Mouse (Mus musculus) neural tube, embryonic 15.5 days (tissue): ENCODE results near the gene Rad9b. TPM values are rescaled to one million over a fixed set of nuclear protein-coding genes. Genes with fewer than 3 reads are reported as not detected.

ENCODE experiments used
- ATAC-seq: fragments of 200-750 bp; cut with Nextera tagmentation; 2 replicates; pipeline ENCODE4 v1.8.0; 2017; ENCODE audit warnings: mild to moderate bottlenecking, moderate TSS enrichment, moderate library complexity; ENCODE audit not compliant: low FRiP score
- H3K27ac ChIP-seq: fragments of 300-500 bp; sonication (generic); replicated peaks from 2 replicates; pipeline ENCODE4 v1.5.1; 2015; ENCODE audit warnings: mild to moderate bottlenecking, inconsistent platforms
- H3K27me3 ChIP-seq: fragments of 300-500 bp; sonication (generic); replicated peaks from 2 replicates; pipeline ENCODE4 v1.6.1; 2015; ENCODE audit warnings: inconsistent platforms
- H3K36me3 ChIP-seq: fragments of 300-500 bp; sonication (generic); 2 replicates; pipeline ENCODE4 v1.6.1; 2015; ENCODE audit warnings: inconsistent platforms
- H3K4me1 ChIP-seq: fragments of 300-500 bp; sonication (generic); 2 replicates; pipeline ENCODE4 v1.6.1; 2015; ENCODE audit warnings: inconsistent platforms
- H3K4me2 ChIP-seq: fragments of 300-500 bp; sonication (generic); 2 replicates; pipeline ENCODE4 v1.6.1; 2015; ENCODE audit warnings: inconsistent platforms, mild to moderate bottlenecking, moderate library complexity
- H3K4me3 ChIP-seq: fragments of 300-500 bp; sonication (generic); replicated peaks from 2 replicates; pipeline ENCODE4 v1.5.1; 2015; ENCODE audit warnings: mild to moderate bottlenecking, inconsistent platforms
- H3K9ac ChIP-seq: fragments of 300-500 bp; sonication (generic); replicated peaks from 2 replicates; pipeline ENCODE4 v1.6.1; 2015; ENCODE audit warnings: mild to moderate bottlenecking, inconsistent platforms
- H3K9me3 ChIP-seq: fragments of 300-500 bp; sonication (generic); replicated peaks from 2 replicates; pipeline ENCODE4 v1.6.1; 2016; ENCODE audit warnings: inconsistent platforms
- WGBS: fragments of 180-500 bp; shearing (Covaris S2); methylation state at CpG from one replicate; pipeline ENCODE4 v1.1.7; 2015; ENCODE audit warnings: mixed read lengths; 5-methylcytosine and 5-hydroxymethylcytosine counted together
- polyA plus RNA-seq: library from polyadenylated mRNA; unstranded; fragments of >200 nt; fragmentation: Nextera tagmentation; extraction: Ambion mirVana; gene quantifications from 2 replicates; pipeline ENCODE4 v1.2.1, GENCODE M21; 2015

Rad9b gene
- polyA plus RNA-seq, 1 experiment from 2014 or later: 22.1 TPM

DNA sequence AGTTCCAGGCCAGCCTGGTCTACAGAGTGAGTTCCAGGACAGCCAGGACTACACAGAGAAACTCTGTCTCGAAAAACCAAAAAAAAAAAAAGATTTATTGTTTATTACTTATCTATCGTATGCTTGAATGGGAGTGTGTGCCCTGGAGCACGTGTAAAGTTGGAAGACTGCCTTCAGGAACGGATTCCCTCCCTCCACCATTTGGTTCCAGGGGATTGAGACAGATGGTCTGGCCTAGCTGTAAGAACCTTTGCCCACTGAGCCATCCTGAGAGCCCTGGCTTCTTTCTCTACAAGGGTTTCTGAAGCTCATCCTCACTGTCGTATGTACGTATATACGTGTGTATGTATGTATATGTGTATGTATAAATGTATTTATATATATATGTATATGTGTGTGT, 75.1 kb downstream of the Rad9b start:
- H3K4me3 ChIP-seq: no peak overlapping the region
- H3K4me1 ChIP-seq: peaks cover 5% of the 10 kb centered on the region
- no peaks in the 10 kb centered on the region for H3K36me3 ChIP-seq
- no peak overlapping the region for H3K9ac ChIP-seq
- H3K27ac ChIP-seq: no peak overlapping the region
- no peak for ATAC-seq
- no peaks in the 10 kb centered on the region for H3K9me3 ChIP-seq
- 78% methylated on average over 7 of the region's 7 CpGs for WGBS
- H3K4me2 ChIP-seq: no peak overlapping the region
- no peaks in the 10 kb centered on the region; the same call in 1 of the 2 replicates for H3K27me3 ChIP-seq

DNA sequence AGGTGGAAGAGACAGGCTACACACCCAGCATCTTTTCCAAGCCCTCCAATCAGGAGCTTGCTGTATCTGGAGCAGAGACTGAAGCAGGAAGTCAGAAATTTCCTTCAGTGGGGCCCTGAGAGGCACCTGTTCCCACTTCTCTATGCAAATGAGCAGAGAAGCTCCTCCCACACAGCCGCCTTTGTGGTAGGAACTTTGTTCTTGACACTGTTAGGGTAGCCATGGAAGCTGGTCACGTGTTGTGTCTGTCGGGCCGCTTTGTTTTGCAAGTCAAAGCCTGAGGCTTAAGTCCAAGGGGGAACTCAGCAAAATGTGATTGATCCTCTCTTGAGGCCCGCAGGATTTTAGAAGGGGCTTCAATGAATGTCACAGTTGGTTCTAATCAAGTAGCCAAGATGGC, 79.2 kb downstream of the Rad9b start:
- no peak overlapping the region for H3K4me2 ChIP-seq
- no peaks in the 10 kb centered on the region for H3K36me3 ChIP-seq
- no peak overlapping the region for H3K27ac ChIP-seq
- 28% methylated on average over 5 of the region's 5 CpGs for WGBS
- H3K27me3 ChIP-seq: no peaks in the 10 kb centered on the region; the same call in 1 of the 2 replicates
- no peak overlapping the region for H3K4me3 ChIP-seq
- H3K9me3 ChIP-seq: no peaks in the 10 kb centered on the region
- H3K9ac ChIP-seq: no peak overlapping the region
- no peaks in the 10 kb centered on the region for H3K4me1 ChIP-seq
- ATAC-seq: no peak

Other genes with a start within 250 kb of the Rad9b start
- gene Ccdc63, start 213.4 kb downstream of the Rad9b start, polyA plus RNA-seq: 0.44 TPM in 1 of 2 replicates, not detected in the other
- gene Ppp1cc, start 196.0 kb downstream of the Rad9b start, polyA plus RNA-seq: 184 and 200 TPM in 2 replicates
- gene Hvcn1, start 147.4 kb downstream of the Rad9b start, polyA plus RNA-seq: 1.3 and 4.1 TPM in 2 replicates
- 5.8 and 6.0 TPM in 2 replicates for gene Tctn1, start 89.8 kb downstream of the Rad9b start, polyA plus RNA-seq
- gene Pptc7, start 69.9 kb downstream of the Rad9b start, polyA plus RNA-seq: 8.7 and 9.3 TPM in 2 replicates
- gene Vps29, start 136 bp upstream of the Rad9b start, polyA plus RNA-seq: 309 and 343 TPM in 2 replicates
- 45.7 and 51.5 TPM in 2 replicates for gene Gpn3, start 17.6 kb upstream of the Rad9b start, polyA plus RNA-seq
- 133 and 152 TPM in 2 replicates for gene Fam216a, start 18.1 kb upstream of the Rad9b start, polyA plus RNA-seq
- gene Arpc3, start 37.6 kb upstream of the Rad9b start, polyA plus RNA-seq: 163 and 167 TPM in 2 replicates
- 47.3 and 47.5 TPM in 2 replicates for gene Anapc7, start 67.5 kb upstream of the Rad9b start, polyA plus RNA-seq
- 49.4 and 52.0 TPM in 2 replicates for gene Atp2a2, start 148.0 kb upstream of the Rad9b start, polyA plus RNA-seq